Mouse (Mus musculus): ENCODE measurements around the gene Ftl1-ps1.

The Ftl1-ps1 gene

GRCm38 (mm10) chr13:74399298-74399839 is at the start of gene Ftl1-ps1:
TSS of gene Ftl1-ps1 (plus strand) at chr13:74399694.
- no peak for DNase-seq (ENCODE audit: low read depth, low spot score)

- DNase-seq (ENCODE audit: low read depth, low spot score), result no peak
These were observed 49.0 kb upstream of the Ftl1-ps1 start for GRCm38 (mm10) chr13:74350435-74350906.

GRCm38 (mm10) chr13:74356491-74356890 is 43.0 kb upstream of the Ftl1-ps1 start:
- peak; percentile 15 for DNase-seq (ENCODE audit: low read depth, low spot score)

- no peak for DNase-seq (ENCODE audit: low read depth, low spot score)
These were observed 37.3 kb upstream of the Ftl1-ps1 start for GRCm38 (mm10) chr13:74362218-74362617.

- no peak for DNase-seq (ENCODE audit: low read depth, low spot score)
These were observed 36.2 kb upstream of the Ftl1-ps1 start for GRCm38 (mm10) chr13:74363176-74363858.

GRCm38 (mm10) chr13:74363859-74364235 is 35.6 kb upstream of the Ftl1-ps1 start, which contains the start of gene Lrrc14b:
TSS of gene Lrrc14b (minus strand) at chr13:74364005.
- no peak for DNase-seq (ENCODE audit: low read depth, low spot score)

- DNase-seq (ENCODE audit: low read depth, low spot score), result no peak
These were observed 17.8 kb upstream of the Ftl1-ps1 start for GRCm38 (mm10) chr13:74381533-74382276.

GRCm38 (mm10) chr13:74382289-74382688 is 17.2 kb upstream of the Ftl1-ps1 start:
- no peak for DNase-seq (ENCODE audit: low read depth, low spot score)

- no peak for DNase-seq (ENCODE audit: low read depth, low spot score)
These were observed 9.8 kb upstream of the Ftl1-ps1 start for GRCm38 (mm10) chr13:74389730-74390129.

GRCm38 (mm10) chr13:74390371-74390990 is 9.0 kb upstream of the Ftl1-ps1 start, which contains the start of gene Zfp72:
TSS of gene Zfp72 (minus strand) at chr13:74390836.
- DNase-seq (ENCODE audit: low read depth, low spot score), result peak; percentile 88

- DNase-seq (ENCODE audit: low read depth, low spot score), result no peak
These were observed 8.3 kb upstream of the Ftl1-ps1 start for GRCm38 (mm10) chr13:74391156-74391555.

GRCm38 (mm10) chr13:74439895-74440294 is 40.4 kb downstream of the Ftl1-ps1 start:
- DNase-seq (ENCODE audit: low read depth, low spot score), result no peak

All from telencephalon, adult 2 months (tissue).